Mouse (Mus musculus): ENCODE results near the gene Ifi206. TPM values are rescaled to one million over a fixed set of nuclear protein-coding genes. Genes with fewer than 3 reads are reported as not detected.

The Ifi206 gene
- polyA plus RNA-seq, 1 experiment = 4.9 TPM

- H3K4me1 ChIP-seq (ENCODE audit: control insufficient read depth, insufficient read depth, low read length) = no peaks in the 10 kb centered on the region
- H3K36me3 ChIP-seq (ENCODE audit: control insufficient read depth, insufficient read depth, low read length) = no peaks in the 10 kb centered on the region
- H3K27ac ChIP-seq (ENCODE audit: insufficient read depth, low read depth, low read length) = no peak overlapping the region
- no peak overlapping the region for H3K4me3 ChIP-seq (ENCODE audit: insufficient read depth, low read depth, low read length)
- no peak for TF ChIP-seq POLR2A (IDR thresholded peaks at IDR 0.05; ENCODE audit: low read depth, low read length)
- peak; percentile 32 for TF ChIP-seq CTCF (conservative IDR thresholded peaks at IDR 0.05; ENCODE audit: insufficient read depth, insufficient read length, low read depth, low read length)
- DNase-seq = peak; percentile 55
- H3K27me3 ChIP-seq (replicated peaks; ENCODE audit: control insufficient read depth, insufficient read depth, low read length) = no peaks in the 10 kb centered on the region
- WGBS = 35% methylated on average over 7 of the region's 7 CpGs
Measured at GRCm38 (mm10) chr1:173456139-173456754, 34.6 kb downstream of the Ifi206 start.

GRCm38 (mm10) chr1:173451665-173452064 is 39.2 kb downstream of the Ifi206 start:
- Histone ChIP-seq H3K36me3 (ENCODE audit: control insufficient read depth, insufficient read depth, low read length) (no peaks in the 10 kb centered on the region), H3K4me3 (ENCODE audit: insufficient read depth, low read depth, low read length) (no peak overlapping the region), H3K27ac (ENCODE audit: insufficient read depth, low read depth, low read length) (no peak overlapping the region), H3K27me3 (replicated peaks; ENCODE audit: control insufficient read depth, insufficient read depth, low read length) (no peaks in the 10 kb centered on the region), H3K4me1 (ENCODE audit: control insufficient read depth, insufficient read depth, low read length) (no peaks in the 10 kb centered on the region)
- TF ChIP-seq POLR2A (IDR thresholded peaks at IDR 0.05; ENCODE audit: low read depth, low read length) (no peak), CTCF (conservative IDR thresholded peaks at IDR 0.05; ENCODE audit: insufficient read depth, insufficient read length, low read depth, low read length) (no peak)
- DNase-seq = no peak
- 87% methylated on average over 5 of the region's 5 CpGs for WGBS

GRCm38 (mm10) chr1:173450621-173451020 is 40.2 kb downstream of the Ifi206 start:
- H3K4me1 ChIP-seq (ENCODE audit: control insufficient read depth, insufficient read depth, low read length) = no peaks in the 10 kb centered on the region
- TF ChIP-seq POLR2A (IDR thresholded peaks at IDR 0.05; ENCODE audit: low read depth, low read length) = no peak
- TF ChIP-seq CTCF (conservative IDR thresholded peaks at IDR 0.05; ENCODE audit: insufficient read depth, insufficient read length, low read depth, low read length) = no peak
- H3K36me3 ChIP-seq (ENCODE audit: control insufficient read depth, insufficient read depth, low read length) = no peaks in the 10 kb centered on the region
- no peak overlapping the region for H3K27ac ChIP-seq (ENCODE audit: insufficient read depth, low read depth, low read length)
- 78% methylated on average over 4 of the region's 4 CpGs for WGBS
- H3K27me3 ChIP-seq (replicated peaks; ENCODE audit: control insufficient read depth, insufficient read depth, low read length) = no peaks in the 10 kb centered on the region
- no peak overlapping the region for H3K4me3 ChIP-seq (ENCODE audit: insufficient read depth, low read depth, low read length)
- DNase-seq = no peak

GRCm38 (mm10) chr1:173447067-173447466 is 43.8 kb downstream of the Ifi206 start:
- no peak for DNase-seq
- H3K27ac ChIP-seq (ENCODE audit: insufficient read depth, low read depth, low read length) = no peak overlapping the region
- H3K4me3 ChIP-seq (ENCODE audit: insufficient read depth, low read depth, low read length) = no peak overlapping the region
- H3K36me3 ChIP-seq (ENCODE audit: control insufficient read depth, insufficient read depth, low read length) = no peaks in the 10 kb centered on the region
- TF ChIP-seq CTCF (conservative IDR thresholded peaks at IDR 0.05; ENCODE audit: insufficient read depth, insufficient read length, low read depth, low read length) = no peak
- no peak for TF ChIP-seq POLR2A (IDR thresholded peaks at IDR 0.05; ENCODE audit: low read depth, low read length)
- WGBS = 47% methylated on average over 4 of the region's 4 CpGs
- H3K4me1 ChIP-seq (ENCODE audit: control insufficient read depth, insufficient read depth, low read length) = no peaks in the 10 kb centered on the region
- no peaks in the 10 kb centered on the region for H3K27me3 ChIP-seq (replicated peaks; ENCODE audit: control insufficient read depth, insufficient read depth, low read length)

GRCm38 (mm10) chr1:173443061-173443460 is 47.8 kb downstream of the Ifi206 start:
- H3K4me3 ChIP-seq (ENCODE audit: insufficient read depth, low read depth, low read length) = no peak overlapping the region
- H3K4me1 ChIP-seq (ENCODE audit: control insufficient read depth, insufficient read depth, low read length) = no peaks in the 10 kb centered on the region
- TF ChIP-seq POLR2A (IDR thresholded peaks at IDR 0.05; ENCODE audit: low read depth, low read length) (no peak), CTCF (conservative IDR thresholded peaks at IDR 0.05; ENCODE audit: insufficient read depth, insufficient read length, low read depth, low read length) (no peak)
- H3K27ac ChIP-seq (ENCODE audit: insufficient read depth, low read depth, low read length) = no peak overlapping the region
- H3K27me3 ChIP-seq (replicated peaks; ENCODE audit: control insufficient read depth, insufficient read depth, low read length) = no peaks in the 10 kb centered on the region
- 80% methylated on average over 1 of the region's 1 CpGs for WGBS
- no peak for DNase-seq
- no peaks in the 10 kb centered on the region for H3K36me3 ChIP-seq (ENCODE audit: control insufficient read depth, insufficient read depth, low read length)

GRCm38 (mm10) chr1:173441210-173441609 is 49.6 kb downstream of the Ifi206 start:
- WGBS = 65% methylated on average over 4 of the region's 4 CpGs
- no peak overlapping the region for H3K27ac ChIP-seq (ENCODE audit: insufficient read depth, low read depth, low read length)

GRCm38 (mm10) chr1:173440681-173441080 is 50.2 kb downstream of the Ifi206 start:
- DNase-seq = no peak
- no peak overlapping the region for H3K4me3 ChIP-seq (ENCODE audit: insufficient read depth, low read depth, low read length)
- no peak overlapping the region for H3K27ac ChIP-seq (ENCODE audit: insufficient read depth, low read depth, low read length)
- H3K36me3 ChIP-seq (ENCODE audit: control insufficient read depth, insufficient read depth, low read length) = no peaks in the 10 kb centered on the region
- TF ChIP-seq POLR2A (IDR thresholded peaks at IDR 0.05; ENCODE audit: low read depth, low read length) = no peak
- H3K27me3 ChIP-seq (replicated peaks; ENCODE audit: control insufficient read depth, insufficient read depth, low read length) = no peaks in the 10 kb centered on the region
- WGBS = 25% methylated on average over 1 of the region's 1 CpGs
- H3K4me1 ChIP-seq (ENCODE audit: control insufficient read depth, insufficient read depth, low read length) = no peaks in the 10 kb centered on the region

More at GRCm38 (mm10) chr1:173441210-173441609, 49.6 kb downstream of the Ifi206 start:
- TF ChIP-seq CTCF (conservative IDR thresholded peaks at IDR 0.05; ENCODE audit: insufficient read depth, insufficient read length, low read depth, low read length) (no peak), POLR2A (IDR thresholded peaks at IDR 0.05; ENCODE audit: low read depth, low read length) (no peak)
- Histone ChIP-seq H3K4me3 (ENCODE audit: insufficient read depth, low read depth, low read length) (no peak overlapping the region), H3K4me1 (ENCODE audit: control insufficient read depth, insufficient read depth, low read length) (no peaks in the 10 kb centered on the region), H3K36me3 (ENCODE audit: control insufficient read depth, insufficient read depth, low read length) (no peaks in the 10 kb centered on the region), H3K27me3 (replicated peaks; ENCODE audit: control insufficient read depth, insufficient read depth, low read length) (no peaks in the 10 kb centered on the region)
- no peak for DNase-seq
